Mouse (Mus musculus): ENCODE results near the gene Tmem44. TPM values are rescaled to one million over a fixed set of nuclear protein-coding genes. Genes with fewer than 3 reads are reported as not detected.
"Not testable (repeated sequence)": the region's sequence is repeated elsewhere in the genome, so short reads cannot be mapped to it uniquely, and the experiment has no call there.

Gene Tmem44
- total and polyA plus RNA-seq, 2 experiments, result 1.3 to 2.0 TPM

DNA sequence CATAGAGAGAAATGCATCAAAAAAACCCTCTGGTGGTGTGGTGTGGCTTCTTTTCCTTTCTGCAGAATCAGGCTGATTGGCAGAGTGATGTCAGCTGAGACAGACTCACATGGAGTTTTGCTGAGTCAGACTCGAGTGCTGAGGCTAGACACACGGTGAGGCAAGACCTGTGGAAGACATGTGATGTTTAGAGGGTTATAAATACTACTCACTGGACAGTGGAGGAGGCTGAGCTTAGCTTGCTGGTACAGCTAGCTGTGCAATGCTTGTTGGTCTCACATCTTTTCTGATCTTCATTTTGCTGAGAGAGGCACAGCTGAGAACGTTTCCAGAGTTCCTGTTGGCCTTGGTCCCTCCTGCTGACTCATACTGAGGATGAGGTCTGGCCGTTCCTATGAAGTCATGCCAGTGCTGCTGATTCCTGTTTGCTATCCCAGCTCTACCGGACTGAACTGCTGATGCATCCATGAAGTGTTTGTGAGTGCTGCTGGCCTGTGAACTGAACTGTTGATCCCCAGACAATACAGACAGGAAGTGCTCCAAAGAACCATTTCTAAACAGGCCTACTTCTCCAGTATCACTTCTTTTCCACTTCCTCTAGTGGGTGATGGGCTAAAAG lies 84.9 kb downstream of the Tmem44 start:
- WGBS, result 29% methylated on average over 5 of the region's 5 CpGs
- H3K36me3 ChIP-seq (ENCODE audit: control insufficient read depth, insufficient read depth, low read length), result no peaks in the 10 kb centered on the region
- no peak overlapping the region for H3K4me3 ChIP-seq (ENCODE audit: insufficient read depth, low read depth, low read length)
- no peaks in the 10 kb centered on the region for H3K79me2 ChIP-seq (ENCODE audit: control insufficient read depth, insufficient read depth, low read length)
- no peak overlapping the region for H3K27ac ChIP-seq (replicated peaks; ENCODE audit: insufficient read depth, low read depth, low read length)
- no peaks in the 10 kb centered on the region for H3K27me3 ChIP-seq (ENCODE audit: control insufficient read depth, insufficient read depth, low read length)
- H3K4me1 ChIP-seq (ENCODE audit: control insufficient read depth, insufficient read depth, low read length), result no peaks in the 10 kb centered on the region; the same call in 1 of the 2 replicates
- H3K9ac ChIP-seq (ENCODE audit: low read depth, low read length), result no peak overlapping the region
- DNase-seq (ENCODE audit: extremely low read depth, low read depth, low spot score), result peak; percentile 38
- no peak for TF ChIP-seq POLR2A (IDR thresholded peaks at IDR 0.05; ENCODE audit: extremely low read depth, insufficient read depth, low read length)
- no peak for TF ChIP-seq CTCF (IDR thresholded peaks at IDR 0.05; ENCODE audit: low read depth, low read length)

GRCm38 (mm10) chr16:30464742-30465141 lies 85.9 kb downstream of the Tmem44 start:
- H3K4me1 ChIP-seq (ENCODE audit: control insufficient read depth, insufficient read depth, low read length); H3K79me2 ChIP-seq (ENCODE audit: control insufficient read depth, insufficient read depth, low read length); H3K36me3 ChIP-seq (ENCODE audit: control insufficient read depth, insufficient read depth, low read length); H3K27me3 ChIP-seq (ENCODE audit: control insufficient read depth, insufficient read depth, low read length); DNase-seq (ENCODE audit: extremely low read depth, low read depth, low spot score); H3K4me3 ChIP-seq (ENCODE audit: insufficient read depth, low read depth, low read length); H3K9ac ChIP-seq (ENCODE audit: low read depth, low read length); H3K27ac ChIP-seq (replicated peaks; ENCODE audit: insufficient read depth, low read depth, low read length): not testable (repeated sequence)
- 97% methylated on average over 3 of the region's 3 CpGs for WGBS

Other genes with a start within 250 kb of the Tmem44 start
- 0.28 and 0.34 TPM in 2 replicates for gene Gp5, start 240.1 kb downstream of the Tmem44 start, total RNA-seq (2014; rRNA removed)
- 0.17 and 0.20 TPM in 2 replicates for gene Gp5, start 240.1 kb downstream of the Tmem44 start, polyA plus RNA-seq (2012; rRNA removed)
- 80.9 and 97.7 TPM in 2 replicates for gene Atp13a3, start 144.9 kb downstream of the Tmem44 start, total RNA-seq (2014; rRNA removed)
- gene Atp13a3, start 144.9 kb downstream of the Tmem44 start, polyA plus RNA-seq (2012; rRNA removed), result 46.3 and 52.7 TPM in 2 replicates
- 8.3 and 10.0 TPM in 2 replicates for gene Lsg1, start 36.8 kb upstream of the Tmem44 start, total RNA-seq (2014; rRNA removed)
- gene Lsg1, start 36.8 kb upstream of the Tmem44 start, polyA plus RNA-seq (2012; rRNA removed), result 6.9 and 9.5 TPM in 2 replicates
- gene Fam43a, start 48.9 kb upstream of the Tmem44 start, total RNA-seq (2014; rRNA removed), result 4.2 and 6.7 TPM in 2 replicates
- 4.4 and 4.7 TPM in 2 replicates for gene Fam43a, start 48.9 kb upstream of the Tmem44 start, polyA plus RNA-seq (2012; rRNA removed)

All from liver, adult 2 months (tissue).